Mouse (Mus musculus) cortical plate, adult 2 months (tissue): Measurements from ENCODE around the gene Lrrc8c.

Experiments
- CTCF ChIP-seq: fragments of 200-500 bp; IDR thresholded peaks from 2 replicates; pipeline ENCODE4 v1.5.1; 2011; ENCODE audit warnings: mild to moderate bottlenecking, control low read depth, low read length; ENCODE audit not compliant: insufficient read depth; ENCODE audit errors: extremely low read depth
- POLR2A ChIP-seq: fragments of 200-500 bp; IDR thresholded peaks from 2 replicates; pipeline ENCODE4 v1.6.1; 2011; ENCODE audit warnings: mild to moderate bottlenecking, low read length, control low read depth; ENCODE audit not compliant: insufficient read depth; ENCODE audit errors: extremely low read depth

GRCm38 (mm10) chr5:105564761-105565160 lies 45.6 kb downstream of the Lrrc8c start:
- no peak for TF ChIP-seq POLR2A
- no peak for TF ChIP-seq CTCF
